Mouse (Mus musculus) embryonic facial prominence, embryonic 12.5 days (tissue): Measurements from ENCODE around the gene Tomm6. TPM values are rescaled to one million over a fixed set of nuclear protein-coding genes. Genes with fewer than 3 reads are reported as not detected.

ENCODE experiments used
- ATAC-seq: fragments of 200-750 bp; cut with Nextera tagmentation; 2 replicates; pipeline ENCODE4 v1.8.0; 2017; ENCODE audit not compliant: insufficient number of reproducible peaks, insufficient read depth, low FRiP score, low TSS enrichment
- H3K27ac ChIP-seq: fragments of 300-500 bp; sonication (generic); 2 replicates; pipeline ENCODE4 v1.5.1; 2016; ENCODE audit warnings: mild to moderate bottlenecking
- H3K27me3 ChIP-seq: fragments of 300-500 bp; sonication (generic); 2 replicates; pipeline ENCODE4 v1.6.1; 2016; ENCODE audit warnings: mild to moderate bottlenecking, moderate library complexity
- H3K36me3 ChIP-seq: fragments of 300-500 bp; sonication (generic); 2 replicates; pipeline ENCODE4 v1.6.1; 2016; ENCODE audit warnings: mild to moderate bottlenecking
- H3K4me1 ChIP-seq: fragments of 300-500 bp; sonication (generic); 2 replicates; pipeline ENCODE4 v1.6.1; 2016
- H3K4me2 ChIP-seq: fragments of 300-500 bp; sonication (generic); replicated peaks from 2 replicates; pipeline ENCODE4 v1.6.1; 2016; ENCODE audit warnings: mild to moderate bottlenecking, moderate library complexity
- H3K4me3 ChIP-seq: fragments of 300-500 bp; sonication (generic); 2 replicates; pipeline ENCODE4 v1.5.1; 2016; ENCODE audit warnings: mild to moderate bottlenecking
- H3K9ac ChIP-seq: fragments of 300-500 bp; sonication (generic); 2 replicates; pipeline ENCODE4 v1.6.1; 2016; ENCODE audit warnings: mild to moderate bottlenecking, moderate library complexity
- H3K9me3 ChIP-seq: fragments of 300-500 bp; sonication (generic); 2 replicates; pipeline ENCODE4 v1.6.1; 2016; ENCODE audit warnings: mild to moderate bottlenecking, moderate library complexity
- WGBS: fragments of 180-500 bp; shearing (Covaris S2); methylation state at CpG from one replicate; pipeline ENCODE4 v1.1.7; 2016; 5-methylcytosine and 5-hydroxymethylcytosine counted together
- polyA plus RNA-seq: library from polyadenylated mRNA; unstranded; fragments of >200 nt; fragmentation: Nextera tagmentation; extraction: Ambion mirVana; gene quantifications from 2 replicates; pipeline ENCODE4 v1.2.1, GENCODE M21; 2016

Gene Tomm6
- polyA plus RNA-seq = 397 and 414 TPM in 2 replicates

DNA sequence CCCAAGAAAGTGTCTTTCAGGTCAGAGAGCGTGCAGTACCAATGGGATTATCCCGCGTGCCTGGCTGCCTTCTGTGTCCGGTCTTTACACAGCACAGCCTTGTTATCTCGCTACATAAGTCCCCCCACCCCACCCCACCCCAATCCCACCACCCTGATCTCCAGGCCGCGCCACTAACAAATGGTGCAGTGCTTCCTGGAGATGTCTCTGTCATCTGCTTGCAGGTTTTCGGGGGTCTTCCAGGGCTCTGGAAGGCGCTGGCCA is at the start of gene Tomm6:
Gene Tomm6, minus strand, starts transcription at position 43 of the 264 bp plus-strand sequence.
- no peak; the same call in none of the 2 replicates for ATAC-seq
- Histone ChIP-seq H3K27me3 (no peaks in the 10 kb centered on the region), H3K4me2 (peak within 1 kb of the TSS; percentile 90), H3K4me3 (peak within 1 kb of the TSS; percentile 74), H3K36me3 (peaks cover 23% of the 10 kb centered on the region), H3K9me3 (no peaks in the 10 kb centered on the region), H3K27ac (peak within 1 kb of the TSS; percentile 86), H3K9ac (peak within 1 kb of the TSS; percentile 77), H3K4me1 (peaks cover 14% of the 10 kb centered on the region)
- whole genome bisulfite sequencing = 1% methylated on average over 9 of the region's 9 CpGs

- Histone ChIP-seq H3K4me1 (peaks cover 15% of the 10 kb centered on the region), H3K27ac (peak overlapping the region; percentile 38), H3K4me2 (peak overlapping the region; percentile 98), H3K36me3 (no peaks in the 10 kb centered on the region), H3K9ac (peak overlapping the region; percentile 65), H3K9me3 (no peaks in the 10 kb centered on the region), H3K4me3 (peak overlapping the region; percentile 68), H3K27me3 (peaks cover 10% of the 10 kb centered on the region; the same call in 1 of the 2 replicates)
- WGBS = under 1% methylated on average over 50 of the region's 60 CpGs
- ATAC-seq = peak; percentile 90
These were observed 49.3 kb upstream of the Tomm6 start for GRCm38 (mm10) chr17:47737271-47738065.

- Histone ChIP-seq H3K27ac (peak within 1 kb of the TSS; percentile 38), H3K9me3 (no peaks in the 10 kb centered on the region), H3K4me3 (peak within 1 kb of the TSS; percentile 68), H3K4me1 (peaks cover 15% of the 10 kb centered on the region), H3K36me3 (no peaks in the 10 kb centered on the region), H3K9ac (peak within 1 kb of the TSS; percentile 65), H3K4me2 (peak within 1 kb of the TSS; percentile 98), H3K27me3 (peaks cover 12% of the 10 kb centered on the region; the same call in 1 of the 2 replicates)
- peak; percentile 59 for ATAC-seq
- WGBS = under 1% methylated on average over 36 of the region's 47 CpGs
These were observed 48.7 kb upstream of the Tomm6 start, which contains the start of gene Tfeb for GRCm38 (mm10) chr17:47736856-47737255. Tfeb (plus strand) TSS chr17:47737030.

- Histone ChIP-seq H3K9ac (no peak overlapping the region), H3K4me1 (peaks cover 15% of the 10 kb centered on the region), H3K27me3 (peaks cover 12% of the 10 kb centered on the region; the same call in 1 of the 2 replicates), H3K4me2 (no peak overlapping the region), H3K36me3 (no peaks in the 10 kb centered on the region), H3K27ac (no peak overlapping the region), H3K4me3 (no peak overlapping the region), H3K9me3 (no peaks in the 10 kb centered on the region)
- 71% methylated on average over 14 of the region's 14 CpGs for WGBS
- no peak for ATAC-seq
These were observed 47.4 kb upstream of the Tomm6 start for GRCm38 (mm10) chr17:47735553-47736100.

GRCm38 (mm10) chr17:47730633-47731575 is 42.7 kb upstream of the Tomm6 start:
- Histone ChIP-seq H3K27ac (no peak overlapping the region), H3K9me3 (no peaks in the 10 kb centered on the region), H3K36me3 (no peaks in the 10 kb centered on the region), H3K4me3 (no peak overlapping the region), H3K4me1 (no peaks in the 10 kb centered on the region), H3K27me3 (0 out of 2 replicates have a peak, but pooled peaks cover 3% of the 10 kb centered on the region), H3K9ac (no peak overlapping the region), H3K4me2 (no peak overlapping the region)
- 52% methylated on average over 24 of the region's 24 CpGs for WGBS
- ATAC-seq = no peak

DNA sequence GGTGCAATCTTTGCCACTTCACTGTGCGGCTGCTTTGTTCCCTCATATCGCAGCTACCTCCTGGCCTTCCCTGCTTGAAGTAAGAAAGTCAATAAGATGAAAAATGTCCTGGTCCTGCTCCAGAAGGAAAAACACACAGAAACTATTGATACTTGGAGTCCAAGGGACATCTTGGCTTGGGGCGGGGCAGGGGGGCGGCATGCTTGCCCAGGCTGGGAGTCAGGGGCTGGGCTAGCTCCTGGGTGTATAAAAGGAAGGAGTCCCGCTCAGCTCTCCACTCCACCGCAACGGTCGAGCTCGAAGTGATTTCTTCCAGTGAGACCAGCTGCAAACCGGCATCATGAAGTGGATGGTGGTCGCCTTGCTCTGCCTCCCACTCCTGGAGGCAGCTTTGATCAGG is 38.4 kb upstream of the Tomm6 start, which contains the start of gene Pgc:
Gene Pgc, plus strand, starts transcription at position 277 of the 400 bp plus-strand sequence.
- 79% methylated on average over 11 of the region's 11 CpGs for WGBS
- no peak for ATAC-seq

DNA sequence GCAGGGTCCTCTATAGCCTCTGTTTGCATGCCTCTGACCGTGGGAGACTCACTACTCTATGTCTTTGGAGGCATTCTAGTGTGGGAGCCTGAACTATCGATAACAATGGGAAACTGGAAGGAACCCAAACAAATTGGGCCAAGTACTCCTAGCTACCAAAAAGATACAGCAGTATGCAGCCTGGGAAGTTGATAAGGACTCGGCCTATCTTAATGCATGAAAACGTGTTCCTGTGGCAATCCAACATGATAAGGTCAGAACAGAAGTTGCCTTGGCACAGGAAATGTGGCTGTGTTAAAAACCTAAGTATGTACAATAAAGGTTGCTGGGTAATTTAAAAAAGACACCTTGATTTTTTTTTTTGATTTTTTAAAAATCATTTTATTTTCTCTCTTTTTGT is 33.0 kb upstream of the Tomm6 start:
- H3K9ac ChIP-seq = no peak overlapping the region
- H3K4me3 ChIP-seq = no peak overlapping the region
- no peaks in the 10 kb centered on the region for H3K4me1 ChIP-seq
- 83% methylated on average over 4 of the region's 4 CpGs for WGBS
- no peak overlapping the region for H3K4me2 ChIP-seq
- no peaks in the 10 kb centered on the region for H3K36me3 ChIP-seq
- no peak for ATAC-seq
- H3K27ac ChIP-seq = no peak overlapping the region
- no peaks in the 10 kb centered on the region for H3K9me3 ChIP-seq
- H3K27me3 ChIP-seq = no peaks in the 10 kb centered on the region

More for the DNA sequence above, 38.4 kb upstream of the Tomm6 start, which contains the start of gene Pgc:
- Histone ChIP-seq H3K9me3 (no peaks in the 10 kb centered on the region), H3K4me3 (no peak within 1 kb of the TSS), H3K4me1 (no peaks in the 10 kb centered on the region), H3K27me3 (no peaks in the 10 kb centered on the region), H3K27ac (no peak within 1 kb of the TSS), H3K4me2 (no peak within 1 kb of the TSS), H3K9ac (no peak within 1 kb of the TSS), H3K36me3 (no peaks in the 10 kb centered on the region)

GRCm38 (mm10) chr17:47715037-47715436 is 26.9 kb upstream of the Tomm6 start:
- Histone ChIP-seq H3K36me3 (no peaks in the 10 kb centered on the region), H3K27ac (no peak overlapping the region), H3K27me3 (no peaks in the 10 kb centered on the region), H3K9me3 (no peaks in the 10 kb centered on the region), H3K4me2 (no peak overlapping the region), H3K9ac (no peak overlapping the region), H3K4me1 (no peaks in the 10 kb centered on the region), H3K4me3 (no peak overlapping the region)
- WGBS = 63% methylated on average over 3 of the region's 3 CpGs
- ATAC-seq = no peak

DNA sequence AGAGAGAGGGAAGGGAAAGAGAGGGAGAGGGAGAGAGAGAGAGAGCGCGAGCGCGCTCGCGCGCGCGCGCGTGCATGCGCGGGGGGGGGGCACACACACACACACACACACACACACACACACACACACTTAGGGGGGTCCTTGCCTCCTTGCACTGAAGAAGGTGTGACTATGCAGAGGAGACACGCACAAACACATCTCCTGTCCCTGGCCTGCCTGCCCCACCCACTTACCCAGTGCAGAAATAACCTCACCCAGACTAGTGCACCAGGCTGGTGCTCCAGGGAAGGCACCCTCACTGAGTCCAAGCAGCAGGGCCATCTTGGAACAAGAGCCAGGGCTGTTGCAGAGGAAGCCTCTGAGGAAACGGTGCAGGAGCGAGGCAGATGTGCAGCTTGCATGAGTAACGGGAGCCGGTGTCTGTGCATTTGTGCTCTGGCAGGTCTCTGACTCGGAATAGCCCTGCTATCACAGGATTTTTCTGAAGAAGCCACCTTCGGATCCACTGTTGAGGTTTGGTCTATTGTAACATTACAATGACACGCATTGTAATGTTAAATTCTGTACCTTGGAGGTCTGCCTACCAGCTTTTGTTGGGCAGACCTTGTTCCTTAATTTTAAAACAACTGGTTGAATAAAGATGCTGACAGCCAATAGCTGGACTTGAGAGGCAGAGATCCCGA is 24.8 kb upstream of the Tomm6 start:
- H3K27me3 ChIP-seq = no peaks in the 10 kb centered on the region
- no peaks in the 10 kb centered on the region for H3K9me3 ChIP-seq
- H3K27ac ChIP-seq = 0 out of 2 replicates have a peak overlapping the region, but pooled peaks have one; percentile 11
- 45% methylated on average over 13 of the region's 22 CpGs for WGBS
- ATAC-seq = no peak
- no peaks in the 10 kb centered on the region for H3K4me1 ChIP-seq
- 0 out of 2 replicates have a peak overlapping the region, but pooled peaks have one; percentile 19 for H3K9ac ChIP-seq
- H3K4me2 ChIP-seq = 0 out of 2 replicates have a peak overlapping the region, but pooled peaks have one; percentile 7
- H3K36me3 ChIP-seq = no peaks in the 10 kb centered on the region
- no peak overlapping the region for H3K4me3 ChIP-seq

GRCm38 (mm10) chr17:47711883-47712282 is 23.7 kb upstream of the Tomm6 start:
- H3K9me3 ChIP-seq = no peaks in the 10 kb centered on the region

GRCm38 (mm10) chr17:47710036-47710435 is 21.9 kb upstream of the Tomm6 start:
- 79% methylated on average over 3 of the region's 3 CpGs for WGBS
- Histone ChIP-seq H3K27ac (no peak overlapping the region), H3K4me2 (no peak overlapping the region), H3K4me3 (no peak overlapping the region), H3K36me3 (no peaks in the 10 kb centered on the region), H3K9ac (no peak overlapping the region), H3K27me3 (no peaks in the 10 kb centered on the region), H3K9me3 (no peaks in the 10 kb centered on the region), H3K4me1 (no peaks in the 10 kb centered on the region)
- ATAC-seq = no peak

More at GRCm38 (mm10) chr17:47711883-47712282, 23.7 kb upstream of the Tomm6 start:
- no peak for ATAC-seq
- Histone ChIP-seq H3K9ac (no peak overlapping the region), H3K36me3 (no peaks in the 10 kb centered on the region), H3K27me3 (no peaks in the 10 kb centered on the region), H3K4me3 (no peak overlapping the region), H3K4me2 (no peak overlapping the region), H3K4me1 (no peaks in the 10 kb centered on the region), H3K27ac (no peak overlapping the region)
- WGBS = 56% methylated on average over 6 of the region's 6 CpGs
